Mouse (Mus musculus) forebrain, embryonic 13.5 days (tissue): ENCODE measurements at regions not wholly inside any gene's neighbourhood (a gene's known extent, or its start where the extent isn't known, plus 50 kb on each side); places are given as distances from the start of the nearest gene placed in this dataset.
A peak's percentile ranks its signal among the peaks of the same experiment; 100 is the strongest.
"Not testable (repeated sequence)": the region's sequence is repeated elsewhere in the genome, so short reads cannot be mapped to it uniquely, and the experiment has no call there.

Experiments used
- ATAC-seq: fragments of 200-750 bp; cut with Nextera tagmentation; 2 replicates; pipeline ENCODE4 v1.8.0; 2017
- H3K27ac ChIP-seq: fragments of 300-500 bp; sonication (generic); 2 replicates; pipeline ENCODE4 v1.5.1; 2015; ENCODE audit warnings: inconsistent platforms, mild to moderate bottlenecking, moderate library complexity
- H3K27me3 ChIP-seq: fragments of 300-500 bp; sonication (generic); 2 replicates; pipeline ENCODE4 v1.6.1; 2015; ENCODE audit warnings: mild to moderate bottlenecking, inconsistent platforms
- H3K36me3 ChIP-seq: fragments of 300-500 bp; sonication (generic); 2 replicates; pipeline ENCODE4 v1.6.1; 2015; ENCODE audit warnings: mild to moderate bottlenecking, inconsistent platforms; ENCODE audit not compliant: poor library complexity, severe bottlenecking
- H3K4me1 ChIP-seq: fragments of 300-500 bp; sonication (generic); 2 replicates; pipeline ENCODE4 v1.6.1; 2015; ENCODE audit warnings: inconsistent platforms
- H3K4me2 ChIP-seq: fragments of 300-500 bp; sonication (generic); 2 replicates; pipeline ENCODE4 v1.6.1; 2015; ENCODE audit warnings: inconsistent platforms, mild to moderate bottlenecking, moderate library complexity
- H3K4me3 ChIP-seq: fragments of 300-500 bp; sonication (generic); 2 replicates; pipeline ENCODE4 v1.5.1; 2015; ENCODE audit warnings: mild to moderate bottlenecking, inconsistent platforms
- H3K9ac ChIP-seq: fragments of 300-500 bp; sonication (generic); 2 replicates; pipeline ENCODE4 v1.6.1; 2015; ENCODE audit warnings: mild to moderate bottlenecking, inconsistent platforms
- H3K9me3 ChIP-seq: fragments of 300-500 bp; sonication (generic); replicated peaks from 2 replicates; pipeline ENCODE4 v1.6.1; 2016; ENCODE audit warnings: inconsistent platforms
- WGBS: fragments of 180-500 bp; shearing (Covaris S2); methylation state at CpG from one replicate; pipeline ENCODE4 v1.1.7; 2015; 5-methylcytosine and 5-hydroxymethylcytosine counted together

DNA sequence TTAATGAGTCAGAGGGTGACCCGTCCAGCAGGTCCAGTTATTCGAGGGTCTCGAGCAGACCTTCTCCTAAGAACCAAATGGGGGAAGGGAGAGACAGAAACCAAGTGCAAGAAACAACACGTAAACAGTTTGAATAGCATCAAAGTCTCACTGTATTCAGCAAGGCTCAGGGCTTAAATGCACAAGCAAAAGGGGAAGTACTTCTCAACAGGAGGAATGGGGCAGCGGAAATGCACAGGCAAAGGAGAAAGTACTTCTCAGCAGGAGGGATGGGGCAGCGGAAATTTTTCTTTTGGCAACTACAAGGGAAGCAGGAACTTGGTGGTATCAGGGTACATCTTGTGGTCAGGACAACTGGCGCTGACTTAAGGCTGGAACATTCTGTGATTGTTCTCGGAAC lies 330.6 kb downstream of the 9430069I07Rik start:
- not testable (repeated sequence) for H3K36me3 ChIP-seq, H3K27ac ChIP-seq, H3K9ac ChIP-seq, H3K4me3 ChIP-seq, H3K27me3 ChIP-seq, ATAC-seq, H3K9me3 ChIP-seq, H3K4me1 ChIP-seq, H3K4me2 ChIP-seq
- WGBS = 92% methylated on average over 8 of the region's 8 CpGs

DNA sequence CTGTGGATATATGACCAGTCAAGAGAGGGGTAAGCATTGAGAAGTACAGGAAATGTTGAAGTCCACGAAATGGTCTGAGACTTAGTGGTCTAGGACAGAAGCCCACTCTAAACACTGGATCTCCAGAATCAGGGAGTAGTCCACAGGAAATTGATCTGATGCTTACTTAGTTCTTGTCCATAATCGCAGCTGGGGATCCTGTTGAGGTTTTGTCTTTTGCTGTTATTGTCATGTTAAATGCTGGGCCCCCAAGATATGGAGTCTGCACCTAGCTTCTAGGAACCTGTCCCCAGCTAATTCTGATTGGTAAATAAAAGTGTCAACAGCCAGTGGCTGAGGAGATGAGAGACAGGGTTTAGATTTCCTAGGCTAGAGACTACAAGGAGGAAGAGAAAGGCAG lies 332.3 kb downstream of the 9430069I07Rik start:
- no peak overlapping the region for H3K27ac ChIP-seq
- 87% methylated on average over 2 of the region's 2 CpGs for WGBS
- no peak overlapping the region for H3K4me2 ChIP-seq
- no peaks in the 10 kb centered on the region for H3K9me3 ChIP-seq
- no peaks in the 10 kb centered on the region for H3K27me3 ChIP-seq
- H3K4me3 ChIP-seq = no peak overlapping the region
- H3K9ac ChIP-seq = no peak overlapping the region
- no peaks in the 10 kb centered on the region for H3K4me1 ChIP-seq
- no peaks in the 10 kb centered on the region for H3K36me3 ChIP-seq
- ATAC-seq = no peak

DNA sequence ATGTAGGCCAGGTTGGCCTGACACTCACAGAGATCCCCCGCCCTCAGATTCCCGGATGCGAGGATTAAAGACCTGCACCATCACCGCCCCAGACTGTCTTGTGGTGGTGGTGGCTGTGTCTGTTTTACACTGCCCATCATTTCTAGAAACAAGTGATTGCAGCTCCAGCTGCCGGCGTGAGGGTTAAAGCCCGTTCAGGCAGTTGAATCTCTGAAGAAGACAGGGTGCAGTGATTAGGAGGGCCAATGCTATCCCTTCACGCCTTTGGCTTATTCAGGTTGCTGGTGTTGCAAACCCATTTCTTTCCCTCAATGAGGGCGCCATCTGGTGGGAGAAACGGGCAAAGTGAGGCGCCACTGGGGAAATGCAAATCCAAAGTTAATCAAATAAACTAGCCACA lies 335.8 kb downstream of the 9430069I07Rik start:
- Histone ChIP-seq H3K9ac (no peak overlapping the region), H3K4me3 (no peak overlapping the region), H3K9me3 (no peaks in the 10 kb centered on the region), H3K4me1 (no peaks in the 10 kb centered on the region), H3K27ac (no peak overlapping the region), H3K36me3 (no peaks in the 10 kb centered on the region), H3K4me2 (no peak overlapping the region), H3K27me3 (no peaks in the 10 kb centered on the region)
- peak; percentile 57 for ATAC-seq
- WGBS = 29% methylated on average over 11 of the region's 11 CpGs

DNA sequence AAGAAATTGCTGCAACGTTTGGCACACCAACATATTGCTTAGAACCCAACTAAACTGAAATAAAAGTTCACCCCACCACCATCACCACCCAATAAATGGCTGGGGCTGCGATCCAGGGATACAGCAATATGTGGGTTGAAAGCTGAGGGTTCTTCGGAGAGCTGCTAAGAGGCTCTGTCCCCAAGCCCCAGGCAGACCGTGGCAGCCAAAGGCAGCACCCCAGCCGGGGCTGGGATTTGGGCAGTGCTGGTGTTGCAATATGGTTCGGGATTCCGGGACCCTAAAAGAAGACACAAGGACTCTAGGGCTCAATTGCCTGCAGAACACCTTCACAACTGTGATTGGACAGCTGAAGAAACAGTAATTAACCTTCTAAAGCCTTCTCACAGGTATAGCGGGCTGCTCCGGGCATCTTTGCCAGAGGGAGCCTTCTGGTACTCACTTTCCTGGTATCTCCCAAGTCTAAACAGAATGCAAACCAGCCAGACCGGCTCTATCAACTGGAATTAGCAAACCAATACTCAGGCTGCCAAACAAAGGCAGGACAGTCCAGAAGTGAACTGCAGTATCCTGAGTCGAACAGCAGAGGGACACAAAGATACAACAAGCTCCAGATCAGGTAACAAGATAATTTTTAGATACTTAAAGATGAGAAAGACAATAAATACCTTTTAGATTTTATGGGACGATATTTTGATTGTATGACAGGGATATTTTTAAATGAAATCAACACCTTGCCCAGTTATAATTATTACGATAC lies 341.1 kb downstream of the 9430069I07Rik start:
- Histone ChIP-seq H3K4me1 (no peaks in the 10 kb centered on the region), H3K9ac (no peak overlapping the region), H3K9me3 (no peaks in the 10 kb centered on the region), H3K27ac (no peak overlapping the region), H3K27me3 (no peaks in the 10 kb centered on the region), H3K4me3 (no peak overlapping the region), H3K4me2 (no peak overlapping the region), H3K36me3 (no peaks in the 10 kb centered on the region)
- 49% methylated on average over 13 of the region's 13 CpGs for WGBS
- ATAC-seq = peak; percentile 55; the same call in 1 of the 2 replicates

DNA sequence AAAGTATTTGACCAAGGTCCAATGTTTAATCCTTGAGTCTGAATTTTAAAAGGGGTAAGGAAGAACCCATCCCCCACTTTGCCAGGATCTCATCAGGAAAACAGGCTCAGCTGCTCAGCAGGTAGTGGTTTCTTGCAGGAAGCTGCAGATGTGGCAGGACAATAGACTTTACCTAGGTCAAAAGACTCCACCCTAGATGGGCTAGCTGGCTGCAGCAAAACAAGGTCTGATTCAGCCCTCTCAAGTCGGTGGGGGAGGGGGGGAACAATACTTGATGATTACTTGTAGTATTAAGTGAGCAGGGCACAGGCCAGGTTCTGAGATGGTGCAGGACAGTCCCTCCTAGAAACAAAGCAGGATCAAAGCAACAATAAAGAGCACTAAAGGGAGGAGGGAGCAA lies 349.1 kb downstream of the 9430069I07Rik start:
- H3K9ac ChIP-seq = no peak overlapping the region
- WGBS = 50% methylated on average over 1 of the region's 1 CpGs
- no peaks in the 10 kb centered on the region for H3K4me1 ChIP-seq
- H3K36me3 ChIP-seq = no peaks in the 10 kb centered on the region
- H3K27me3 ChIP-seq = no peaks in the 10 kb centered on the region
- H3K4me2 ChIP-seq = no peak overlapping the region
- no peak overlapping the region for H3K27ac ChIP-seq
- H3K4me3 ChIP-seq = no peak overlapping the region
- H3K9me3 ChIP-seq = no peaks in the 10 kb centered on the region
- no peak for ATAC-seq

DNA sequence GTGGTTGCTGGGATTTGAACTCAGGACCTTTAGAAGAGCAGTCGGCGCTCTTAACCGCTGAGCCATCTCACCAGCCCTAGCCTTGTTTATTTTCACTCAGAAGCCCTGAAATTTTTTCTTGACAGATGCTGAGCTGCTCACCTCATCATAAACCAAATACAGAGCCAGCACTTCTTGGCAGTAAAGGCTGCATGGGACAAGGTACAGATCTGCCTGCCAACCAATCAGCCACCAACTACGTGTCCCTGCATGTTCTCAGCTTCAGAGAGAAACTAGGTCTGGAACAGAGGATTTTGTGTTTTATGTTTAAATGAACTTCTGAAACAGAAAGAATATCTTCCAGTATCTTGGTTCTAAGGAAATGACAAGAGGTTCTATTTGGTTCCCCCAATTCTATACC lies 365.3 kb downstream of the 9430069I07Rik start:
- H3K4me1 ChIP-seq = no peaks in the 10 kb centered on the region
- no peaks in the 10 kb centered on the region for H3K27me3 ChIP-seq
- no peak for ATAC-seq
- no peak overlapping the region for H3K27ac ChIP-seq
- H3K4me2 ChIP-seq = no peak overlapping the region
- WGBS = 96% methylated on average over 4 of the region's 4 CpGs
- H3K9ac ChIP-seq = no peak overlapping the region
- H3K4me3 ChIP-seq = no peak overlapping the region
- H3K36me3 ChIP-seq = no peaks in the 10 kb centered on the region
- peaks cover 4% of the 10 kb centered on the region; the same call in 1 of the 2 replicates for H3K9me3 ChIP-seq

DNA sequence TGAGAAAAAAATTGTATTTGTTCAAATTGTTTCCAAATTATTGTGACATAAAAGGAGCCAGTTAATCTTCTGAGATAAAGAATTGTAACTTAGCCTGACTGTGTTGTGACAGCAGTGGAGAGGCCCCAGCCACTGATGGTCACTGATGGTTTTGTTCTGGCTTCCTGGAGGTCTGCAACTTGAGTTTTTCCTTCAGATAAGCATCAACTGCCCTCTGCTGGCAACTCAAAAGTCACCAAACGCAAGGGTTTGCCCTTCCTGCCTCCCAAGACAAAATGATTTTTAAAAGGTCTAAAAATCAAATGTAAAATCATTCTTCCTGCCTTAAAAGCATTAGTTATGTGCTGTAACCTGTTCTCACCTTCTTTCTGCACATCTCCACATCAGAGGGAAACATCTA lies 382.6 kb downstream of the 9430069I07Rik start:
- H3K36me3 ChIP-seq = no peaks in the 10 kb centered on the region
- H3K27me3 ChIP-seq = no peaks in the 10 kb centered on the region
- 29% methylated on average over 1 of the region's 1 CpGs for WGBS
- no peak overlapping the region for H3K9ac ChIP-seq
- no peak overlapping the region for H3K4me2 ChIP-seq
- H3K4me3 ChIP-seq = no peak overlapping the region
- H3K4me1 ChIP-seq = no peaks in the 10 kb centered on the region
- ATAC-seq = no peak
- no peaks in the 10 kb centered on the region; the same call in 1 of the 2 replicates for H3K9me3 ChIP-seq
- H3K27ac ChIP-seq = no peak overlapping the region

DNA sequence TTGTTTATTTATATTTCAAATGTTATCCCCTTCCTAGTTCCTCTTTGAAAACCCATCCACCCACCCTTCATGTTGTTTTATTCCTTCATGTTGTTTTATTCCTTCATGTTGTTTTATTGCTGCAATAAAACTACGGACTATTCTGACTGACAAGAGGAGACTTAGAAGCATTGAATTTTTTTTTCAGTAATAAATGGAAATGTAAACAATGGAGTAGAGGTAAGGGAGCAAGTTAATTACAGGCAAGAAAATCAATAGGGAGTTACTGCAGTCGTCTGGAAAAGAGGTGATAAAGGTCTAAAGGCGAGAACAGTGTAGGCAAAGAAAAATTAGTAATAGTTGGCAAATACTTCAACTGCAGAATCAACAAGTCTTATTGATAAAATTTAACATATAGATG lies 384.2 kb downstream of the 9430069I07Rik start:
- H3K4me2 ChIP-seq = no peak overlapping the region
- no peak overlapping the region for H3K4me3 ChIP-seq
- no peak overlapping the region for H3K27ac ChIP-seq
- H3K4me1 ChIP-seq = no peaks in the 10 kb centered on the region
- H3K36me3 ChIP-seq = no peaks in the 10 kb centered on the region
- no peak for ATAC-seq
- no peak overlapping the region for H3K9ac ChIP-seq
- H3K9me3 ChIP-seq = no peaks in the 10 kb centered on the region; the same call in 1 of the 2 replicates
- H3K27me3 ChIP-seq = no peaks in the 10 kb centered on the region
- WGBS = 79% methylated on average over 3 of the region's 3 CpGs

DNA sequence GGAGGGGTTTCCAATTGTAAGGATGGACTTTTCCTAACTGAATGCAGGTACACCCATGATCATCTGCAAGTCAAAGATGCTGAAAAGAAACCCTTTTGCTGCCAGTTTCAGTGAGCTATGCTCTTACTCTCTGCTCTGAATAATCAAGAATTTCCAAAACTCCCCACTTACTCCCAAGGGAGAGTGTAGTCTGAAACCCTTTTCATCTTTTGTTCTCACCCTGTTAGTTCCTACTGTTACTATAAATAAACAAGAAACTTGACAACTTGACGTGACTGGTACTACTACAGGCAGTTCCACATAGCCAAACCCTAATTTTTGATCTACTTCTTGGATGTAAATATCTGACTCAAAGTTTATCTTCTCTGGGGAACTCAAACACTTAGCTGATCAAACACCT lies 388.3 kb downstream of the 9430069I07Rik start:
- Histone ChIP-seq H3K4me2 (no peak overlapping the region), H3K36me3 (no peaks in the 10 kb centered on the region), H3K9me3 (no peaks in the 10 kb centered on the region), H3K4me1 (no peaks in the 10 kb centered on the region), H3K9ac (no peak overlapping the region), H3K27ac (no peak overlapping the region), H3K4me3 (no peak overlapping the region), H3K27me3 (no peaks in the 10 kb centered on the region)
- no peak for ATAC-seq
- WGBS = 66% methylated on average over 1 of the region's 1 CpGs

DNA sequence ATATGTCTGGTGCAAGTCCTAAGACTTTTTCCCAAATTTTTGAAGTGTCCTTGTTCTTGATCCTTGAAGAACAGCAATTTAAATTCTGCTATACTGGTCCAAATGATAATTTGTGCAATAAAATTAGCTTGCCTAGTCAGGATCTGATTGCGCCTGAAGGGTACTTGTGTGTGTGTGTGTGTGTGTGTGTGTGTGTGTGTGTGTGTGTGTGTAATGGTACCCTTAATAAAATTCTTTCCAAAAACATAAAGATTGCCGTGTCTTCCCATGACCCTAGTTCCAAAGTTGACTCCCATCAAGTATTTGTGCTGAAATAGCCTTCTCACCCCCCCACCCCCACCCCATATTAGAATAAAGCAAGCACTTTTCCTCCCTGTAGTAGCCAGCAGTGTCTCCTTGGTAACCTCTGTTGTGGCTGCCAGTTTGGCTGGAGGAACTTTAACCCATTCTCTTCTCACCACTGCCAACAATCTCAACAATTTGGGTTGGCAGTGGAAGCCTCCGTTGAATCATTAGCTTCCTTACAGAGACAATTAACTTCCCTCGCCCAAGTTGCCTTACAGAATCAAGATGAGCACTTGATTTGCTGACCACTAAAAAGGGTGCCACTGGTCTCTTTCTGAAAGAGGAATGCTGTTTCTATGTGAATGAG lies 422.5 kb downstream of the 9430069I07Rik start:
- Histone ChIP-seq H3K4me1 (no peaks in the 10 kb centered on the region), H3K9me3 (no peaks in the 10 kb centered on the region), H3K4me3 (no peak overlapping the region), H3K9ac (no peak overlapping the region), H3K27me3 (no peaks in the 10 kb centered on the region), H3K27ac (no peak overlapping the region), H3K36me3 (no peaks in the 10 kb centered on the region), H3K4me2 (no peak overlapping the region)
- 64% methylated on average over 4 of the region's 4 CpGs for WGBS
- ATAC-seq = no peak

DNA sequence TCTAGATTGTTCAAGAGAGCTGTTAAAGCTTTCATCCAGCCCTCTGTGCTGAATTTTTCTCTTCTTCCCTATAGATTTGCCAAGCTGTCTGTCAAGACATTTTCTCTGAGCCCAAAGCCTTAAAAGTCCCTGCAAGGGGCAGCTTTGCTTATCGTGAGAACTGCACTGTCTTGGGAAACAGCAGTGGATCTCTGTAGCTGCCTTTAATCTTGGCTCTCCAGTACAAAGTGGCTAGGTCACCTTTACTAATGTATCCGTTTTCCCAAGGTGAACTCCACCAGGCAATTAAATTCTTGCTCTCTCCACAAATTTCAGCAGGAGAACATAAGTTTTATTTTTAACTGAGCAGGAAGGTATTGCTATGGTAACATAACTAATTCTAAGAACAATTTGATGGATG lies 431.2 kb downstream of the 9430069I07Rik start:
- no peak for ATAC-seq
- H3K4me3 ChIP-seq = no peak overlapping the region
- H3K4me1 ChIP-seq = no peaks in the 10 kb centered on the region
- no peaks in the 10 kb centered on the region for H3K27me3 ChIP-seq
- no peak overlapping the region for H3K27ac ChIP-seq
- H3K4me2 ChIP-seq = no peak overlapping the region
- H3K36me3 ChIP-seq = no peaks in the 10 kb centered on the region
- H3K9me3 ChIP-seq = no peaks in the 10 kb centered on the region
- WGBS = 62% methylated on average over 2 of the region's 2 CpGs
- no peak overlapping the region for H3K9ac ChIP-seq

DNA sequence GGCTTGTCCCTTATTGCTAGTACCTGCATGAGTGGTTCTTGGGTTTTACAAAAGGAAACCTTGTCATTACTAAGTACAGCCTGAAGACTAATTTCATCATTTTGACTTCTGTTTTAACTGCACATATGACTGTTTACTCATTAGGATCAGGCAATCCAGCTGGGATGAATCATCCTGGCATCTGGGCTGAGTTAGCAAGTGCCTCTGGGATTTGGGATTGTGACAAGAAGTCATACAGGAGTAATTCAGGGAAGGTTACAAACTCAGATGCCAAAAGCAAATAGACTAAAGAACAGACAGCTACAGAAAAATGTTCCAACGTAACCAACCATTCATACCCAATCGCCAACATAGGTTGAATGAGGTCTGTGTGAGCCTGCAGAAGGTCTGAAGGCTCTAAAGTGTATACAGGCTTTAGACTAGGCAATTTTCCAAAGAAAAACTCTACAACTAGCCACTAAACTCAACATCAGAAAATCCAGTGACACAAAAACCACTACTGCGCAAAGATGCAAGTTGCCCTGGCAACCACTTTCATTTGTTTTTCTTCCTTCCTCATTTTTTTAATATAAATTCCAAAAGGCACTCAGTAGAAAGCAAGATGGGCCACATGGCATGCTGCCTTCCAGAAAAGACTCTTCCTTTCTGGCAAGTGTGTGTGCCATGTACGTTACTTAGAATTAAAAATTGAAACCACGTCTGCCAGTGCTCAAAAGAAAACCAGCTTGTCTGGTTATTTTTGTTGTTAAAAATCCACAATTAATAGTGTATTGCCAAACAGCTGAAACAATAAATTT lies 433.4 kb downstream of the 9430069I07Rik start:
- ATAC-seq = no peak
- no peak overlapping the region for H3K9ac ChIP-seq
- H3K9me3 ChIP-seq = no peaks in the 10 kb centered on the region
- no peak overlapping the region for H3K4me2 ChIP-seq
- no peak overlapping the region for H3K27ac ChIP-seq
- no peak overlapping the region for H3K4me3 ChIP-seq
- no peaks in the 10 kb centered on the region for H3K27me3 ChIP-seq
- no peaks in the 10 kb centered on the region for H3K4me1 ChIP-seq
- WGBS = 79% methylated on average over 5 of the region's 5 CpGs
- no peaks in the 10 kb centered on the region for H3K36me3 ChIP-seq
